Mouse (Mus musculus): Measurements from ENCODE around the gene Dpp8.
"Not testable (repeated sequence)": the region's sequence is repeated elsewhere in the genome, so short reads cannot be mapped to it uniquely, and the experiment has no call there.

Dpp8 gene

GRCm38 (mm10) chr9:65032269-65033108 lies at the start of gene Dpp8:
Dpp8 (plus strand) TSS chr9:65032414.
- peak; percentile 96 for DNase-seq

- DNase-seq = no peak
These were observed 47.0 kb upstream of the Dpp8 start for GRCm38 (mm10) chr9:64985037-64985794.

GRCm38 (mm10) chr9:64985807-64986206 lies 46.4 kb upstream of the Dpp8 start:
- no peak for DNase-seq

GRCm38 (mm10) chr9:64987651-64988050 lies 44.6 kb upstream of the Dpp8 start:
- no peak for DNase-seq

- no peak for DNase-seq
These were observed 43.8 kb upstream of the Dpp8 start for GRCm38 (mm10) chr9:64988443-64988842.

- no peak for DNase-seq
These were observed 41.9 kb upstream of the Dpp8 start for GRCm38 (mm10) chr9:64990291-64990690.

DNA sequence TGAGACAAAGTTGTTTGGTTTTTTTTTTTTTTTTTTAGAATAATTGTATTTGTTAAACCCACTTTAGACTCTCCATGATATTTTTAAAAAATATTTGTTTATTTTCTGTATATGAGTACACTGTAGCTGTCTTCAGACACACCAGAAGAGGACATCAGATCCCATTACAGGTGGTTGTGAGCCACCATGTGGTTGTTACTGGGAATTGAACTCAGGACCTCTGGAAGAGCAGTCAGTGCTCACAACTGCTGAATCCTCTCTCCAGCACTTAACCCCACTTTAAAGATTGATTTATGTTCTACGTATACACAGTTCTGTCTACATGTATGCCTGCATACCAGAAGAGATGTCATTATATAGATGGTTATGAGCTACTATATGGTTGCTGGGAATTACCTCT lies 36.8 kb upstream of the Dpp8 start:
- not testable (repeated sequence) for DNase-seq

DNA sequence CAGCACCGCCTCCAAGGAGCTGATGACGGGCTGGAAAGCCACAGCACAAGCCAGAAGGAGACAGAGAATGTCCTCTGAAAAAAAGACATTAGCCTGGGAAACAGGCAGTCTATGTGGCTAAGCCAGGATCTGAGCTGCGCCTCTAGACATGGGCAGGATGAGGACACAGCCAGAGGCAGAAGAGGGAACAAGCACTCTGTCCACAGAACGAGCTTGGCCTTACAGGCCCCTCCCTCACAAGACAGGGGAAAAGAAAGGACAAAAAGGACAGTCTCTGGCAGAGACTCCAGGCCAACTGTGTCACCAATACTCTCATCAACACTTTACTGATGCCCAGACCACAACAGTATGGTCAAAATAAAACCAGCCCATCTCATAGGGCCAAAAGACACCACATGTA lies 30.7 kb upstream of the Dpp8 start:
- no peak for DNase-seq

DNA sequence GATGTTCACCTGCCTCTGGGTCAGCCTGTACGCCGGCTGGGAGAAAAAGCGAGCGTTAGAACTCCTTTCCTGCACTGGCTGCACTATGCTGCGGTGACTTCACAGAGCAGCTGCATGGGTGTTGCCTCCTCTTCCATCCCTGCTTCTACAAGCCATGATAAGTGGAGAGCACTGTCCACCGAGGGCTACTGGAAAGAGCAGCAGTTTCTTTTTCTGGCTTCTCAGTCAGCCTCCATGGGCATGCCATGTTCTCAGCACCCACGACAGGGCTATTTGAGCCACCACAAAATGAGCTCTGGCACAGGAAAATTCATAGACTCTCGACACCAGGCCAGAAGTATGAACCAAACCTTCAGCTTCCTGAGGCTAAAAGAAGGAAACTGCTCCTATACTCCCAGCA lies 26.5 kb upstream of the Dpp8 start:
- no peak for DNase-seq

DNA sequence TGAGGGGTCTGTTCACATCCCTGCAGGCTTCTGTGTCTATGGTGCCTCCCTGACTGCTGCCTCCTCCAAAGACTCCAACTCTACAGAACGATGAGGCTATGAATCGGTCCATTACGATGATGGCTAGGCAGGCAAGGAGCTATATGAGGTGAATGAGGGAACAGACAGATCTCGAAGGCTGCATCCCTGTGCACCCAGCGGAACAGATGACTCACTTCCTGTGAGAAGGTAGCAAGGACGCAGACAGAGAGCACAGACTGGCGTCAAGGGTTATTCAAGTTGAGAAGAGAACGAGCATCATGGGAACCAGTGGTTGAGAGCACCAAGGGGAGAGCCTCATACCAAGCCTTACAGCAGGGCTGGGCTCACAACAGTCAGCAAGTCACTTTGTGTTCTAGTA lies 21.6 kb upstream of the Dpp8 start:
- peak; percentile 32 for DNase-seq

DNA sequence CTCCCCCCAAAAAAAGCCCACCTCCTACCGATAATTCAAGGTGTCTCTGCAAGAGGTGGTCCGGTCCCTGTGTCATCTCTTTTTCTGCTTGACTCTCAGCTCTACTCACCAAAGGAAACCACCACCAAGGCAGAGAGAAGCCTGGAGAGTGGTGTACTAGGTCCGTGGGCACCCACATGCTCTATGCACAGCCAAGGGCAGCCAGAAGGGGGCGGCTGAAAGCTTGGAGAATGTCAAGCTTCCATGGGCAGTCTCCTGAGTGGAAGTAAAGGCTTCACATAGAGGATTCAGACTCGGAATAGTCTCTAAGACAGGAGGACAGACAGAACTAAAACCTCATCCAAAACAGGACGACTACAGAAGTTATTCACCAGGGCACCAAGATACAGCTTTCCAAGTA lies 20.9 kb upstream of the Dpp8 start:
- DNase-seq = peak; percentile 42

- no peak for DNase-seq
These were observed 16.6 kb upstream of the Dpp8 start for GRCm38 (mm10) chr9:65015461-65016222.

DNA sequence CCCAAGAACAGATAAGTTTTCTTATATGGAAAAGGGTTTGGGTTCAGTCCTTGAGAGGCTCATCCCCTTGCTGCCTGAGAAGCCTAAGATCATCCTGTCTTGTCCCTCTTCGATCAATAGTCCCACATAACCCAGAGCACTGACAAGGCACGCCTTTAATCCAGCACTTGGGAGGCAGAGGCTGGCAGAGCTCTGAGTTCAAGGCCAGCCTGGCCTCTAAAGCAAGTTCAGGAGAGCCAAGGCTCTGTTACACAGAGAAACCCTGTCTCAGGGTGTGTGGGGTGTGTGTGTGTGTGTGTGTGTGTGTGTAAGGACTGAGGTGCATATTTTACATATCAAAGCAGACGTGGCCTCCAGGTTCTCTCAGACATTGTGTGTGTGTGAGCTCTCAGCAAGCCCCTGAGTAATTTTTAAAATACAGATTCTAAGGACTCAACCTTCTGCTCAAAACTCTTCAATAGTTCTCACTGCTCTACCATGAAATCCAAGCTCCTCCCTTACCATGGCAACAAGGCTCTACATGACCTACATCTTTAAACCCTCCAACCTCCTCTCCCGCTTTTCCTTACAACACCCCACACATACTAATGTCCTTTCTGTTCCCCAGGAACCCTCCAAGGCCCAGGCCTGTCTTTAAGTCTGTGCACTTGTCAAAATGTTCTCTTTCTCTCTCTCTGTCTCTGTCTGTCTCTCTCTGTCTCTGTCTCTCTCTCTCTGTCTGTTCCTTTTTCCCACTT lies 15.8 kb upstream of the Dpp8 start:
- no peak for DNase-seq

GRCm38 (mm10) chr9:65016978-65017827 lies 15.0 kb upstream of the Dpp8 start:
- no peak for DNase-seq

GRCm38 (mm10) chr9:65017896-65018295 lies 14.3 kb upstream of the Dpp8 start:
- DNase-seq = no peak

- DNase-seq = no peak
These were observed 13.6 kb upstream of the Dpp8 start for GRCm38 (mm10) chr9:65018588-65019121.

DNA sequence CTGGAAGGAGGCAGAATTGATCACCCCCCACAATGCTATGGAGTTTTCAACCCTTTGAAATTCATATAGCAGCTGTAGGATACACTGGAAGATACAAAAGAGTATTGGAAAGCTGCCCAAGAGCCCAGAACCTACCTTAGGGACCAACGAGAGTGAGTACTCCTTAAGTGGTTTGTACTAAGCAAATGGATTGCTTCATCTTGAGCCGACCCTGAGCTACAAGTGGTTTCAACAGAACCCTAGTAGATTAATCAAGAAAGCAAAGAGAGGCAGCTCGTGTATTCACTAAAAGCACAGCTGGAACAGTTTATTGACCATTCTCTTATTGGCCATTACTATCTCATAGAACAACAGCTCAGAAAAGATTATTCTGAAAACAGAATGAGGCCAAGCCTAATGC lies 13.1 kb upstream of the Dpp8 start:
- DNase-seq = no peak

- DNase-seq = no peak
These were observed 12.1 kb upstream of the Dpp8 start for GRCm38 (mm10) chr9:65020128-65020527.

DNA sequence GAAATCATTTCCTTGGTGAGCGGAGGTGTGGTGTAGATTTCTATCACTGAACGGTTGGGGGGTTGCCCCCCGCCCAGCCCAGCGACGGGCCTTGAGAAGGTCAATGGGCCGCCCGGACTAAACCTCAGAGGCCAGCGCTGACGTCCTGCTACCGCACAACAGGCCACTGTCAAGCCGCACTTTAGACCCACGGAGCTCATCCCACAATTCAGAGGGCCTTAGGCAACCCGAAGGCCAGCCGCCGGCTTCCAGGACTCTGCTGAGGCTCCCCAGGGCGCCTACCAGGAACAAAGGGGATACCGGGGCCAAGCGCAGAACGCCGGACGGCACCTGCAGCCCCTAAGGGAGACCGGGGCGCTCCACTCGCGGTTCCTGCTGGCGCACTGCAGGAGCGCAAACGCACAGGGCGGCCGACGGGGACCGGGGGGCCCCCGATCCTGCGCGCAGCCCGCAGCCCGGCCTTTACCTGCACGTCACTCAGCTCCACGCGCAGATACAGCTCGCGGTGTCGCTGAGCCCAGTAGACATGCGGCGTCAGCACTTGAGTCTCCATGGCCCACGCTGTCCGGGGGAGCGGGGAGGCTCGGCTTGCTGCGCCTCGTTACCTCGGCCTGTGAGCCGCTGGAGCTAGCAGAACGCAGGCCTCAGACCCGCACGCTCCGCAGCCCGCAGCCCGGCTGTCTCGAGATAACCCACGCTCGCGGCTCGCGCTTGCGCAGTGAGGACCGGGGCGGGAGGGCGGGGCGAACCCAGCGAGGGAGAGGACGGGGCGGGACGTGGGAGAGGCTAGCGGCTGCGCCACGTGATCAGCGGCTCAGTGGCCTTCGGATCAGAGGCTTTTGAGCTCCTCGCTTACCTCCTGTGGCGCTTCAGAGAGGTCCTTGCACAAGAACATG lies 11.0 kb upstream of the Dpp8 start, which contains the start of gene Hacd3:
Gene Hacd3 (minus strand): TSS at position 703 of the 896 bp plus-strand sequence.
- peak; percentile 87 for DNase-seq

DNA sequence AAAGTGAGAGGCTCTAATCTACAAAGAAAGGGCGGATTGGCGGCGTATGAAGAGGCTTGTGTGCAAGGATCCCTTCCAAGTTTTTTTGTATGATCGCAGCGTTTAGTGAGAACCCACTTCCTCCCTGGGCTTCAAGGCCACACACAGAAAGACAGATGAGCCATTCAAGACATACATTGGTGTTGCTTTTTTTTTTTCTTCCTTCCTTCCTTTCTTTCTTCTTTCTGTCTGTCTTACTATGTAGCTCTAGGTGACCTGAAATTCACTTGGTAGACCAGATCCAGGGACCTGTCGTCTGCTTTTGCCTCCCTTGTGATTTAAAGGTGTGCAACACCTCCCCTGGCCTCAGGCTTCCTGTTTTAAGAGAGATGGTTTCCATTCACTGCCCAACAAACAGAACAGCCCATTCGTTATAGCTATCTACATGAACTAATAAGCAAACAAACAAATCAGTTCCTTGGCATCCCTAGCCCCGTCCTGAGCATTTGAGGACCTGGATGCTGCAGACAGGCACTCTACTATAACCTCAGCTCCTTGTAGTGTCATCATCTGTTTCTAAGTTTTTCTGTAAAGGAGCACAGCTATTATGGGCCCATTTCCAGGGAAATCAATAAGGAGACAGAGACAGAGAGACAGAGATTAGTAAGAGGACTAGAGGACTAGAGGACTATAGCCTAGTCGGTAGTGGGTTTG lies 10.2 kb upstream of the Dpp8 start:
- DNase-seq = no peak
